ENCODE assay signal across 15 mouse cellular contexts in genomic region chr1:160046786-160047185, GRCm38 (mm10). TPM values are rescaled to one million over a fixed set of nuclear protein-coding genes. Genes with fewer than 3 reads are reported as not detected.
DNase-seq lines count a peak whose midpoint lies in the region; ATAC-seq and TF ChIP-seq lines count a peak whose summit lies in the region.
"Had no signal": no experiment of that assay in that cellular context is flagged by ENCODE, and none has a peak within 500 bp of the region (broad histone marks: within the 10 kb centered on the region; RNA-seq: fewer than 3 reads in every experiment).

No protein-coding gene starts in this region.

- no peak overlapping the region for H3K4me2 ChIP-seq in liver, embryonic 11.5 days
- peak overlapping the region; percentile 77 for H3K4me2 ChIP-seq in liver, embryonic 16.5 days (ENCODE audit: low read depth, low read length)
- H3K4me2 ChIP-seq: heart, embryonic 15.5 days; midbrain, embryonic 15.5 days had no signal

- no peaks in the 10 kb centered on the region for H3K9me3 ChIP-seq in liver, embryonic 11.5 days (ENCODE audit: control insufficient read depth, low read length)
- no peaks in the 10 kb centered on the region for H3K9me3 ChIP-seq in liver, embryonic 16.5 days (replicated peaks; ENCODE audit: control insufficient read depth, low read length)
- H3K9me3 ChIP-seq: heart, embryonic 15.5 days; midbrain, embryonic 15.5 days had no signal

- H3K27ac ChIP-seq in liver, adult 2 months (replicated peaks; ENCODE audit: insufficient read depth, low read depth, low read length), result peak overlapping the region; percentile 65; the same call in 1 of the 2 replicates
- no peak overlapping the region for H3K27ac ChIP-seq in liver, embryonic 11.5 days (ENCODE audit: low read depth, low read length)
- H3K27ac ChIP-seq in liver, embryonic 16.5 days (ENCODE audit: low read length), result no peak overlapping the region
- H3K27ac ChIP-seq: heart, embryonic 15.5 days; hindbrain, postnatal 0 days; midbrain, embryonic 15.5 days had no signal

- H3K36me3 ChIP-seq in liver, adult 2 months (ENCODE audit: control insufficient read depth, insufficient read depth, low read length), result no peaks in the 10 kb centered on the region
- no peaks in the 10 kb centered on the region for H3K36me3 ChIP-seq in liver, embryonic 11.5 days (ENCODE audit: control insufficient read depth, insufficient read depth, low read length)
- no peaks in the 10 kb centered on the region for H3K36me3 ChIP-seq in liver, embryonic 16.5 days (ENCODE audit: control insufficient read depth, insufficient read depth)
- H3K36me3 ChIP-seq: heart, embryonic 15.5 days; midbrain, embryonic 15.5 days had no signal

- peak; percentile 40 to 43 for DNase-seq in cerebellum, postnatal 36 days
- no peak for DNase-seq in cerebellum, postnatal 4 days (ENCODE audit: low spot score in 2 of 2)
- peak; percentile 90 for DNase-seq in liver, adult 2 months (ENCODE audit: extremely low read depth, low read depth, low spot score)
- DNase-seq in liver, embryonic 11.5 days (ENCODE audit: low spot score), result no peak
- DNase-seq in layer of hippocampus, postnatal 10 days (ENCODE audit: low spot score in 2 of 2), result no peak
- DNase-seq: kidney, postnatal 36 days; lung, postnatal 14 days; thymus, postnatal 4 days had no signal

- no peak overlapping the region for H3K4me3 ChIP-seq in liver, adult 2 months (ENCODE audit: insufficient read depth, low read depth, low read length)
- no peak overlapping the region for H3K4me3 ChIP-seq in liver, embryonic 11.5 days (ENCODE audit: low read depth, low read length)
- H3K4me3 ChIP-seq in liver, embryonic 16.5 days (ENCODE audit: low read depth, low read length), result peak overlapping the region; percentile 77
- H3K4me3 ChIP-seq: heart, embryonic 15.5 days; midbrain, embryonic 15.5 days had no signal

- H3K79me2 ChIP-seq in liver, adult 2 months (ENCODE audit: control insufficient read depth, insufficient read depth, low read length), result peaks cover 22% of the 10 kb centered on the region; the same call in 1 of the 2 replicates

- no peak for ATAC-seq in liver, embryonic 11.5 days (replicated peaks; ENCODE audit: low FRiP score)
- peak; percentile 4 for ATAC-seq in activated CD4-positive, CD25-positive, alpha-beta regulatory T cell, adult 4 months
- no peak for ATAC-seq in liver, embryonic 16.5 days (ENCODE audit: low read depth)
- ATAC-seq in monocyte, adult 5-6 weeks (replicated peaks; ENCODE audit: insufficient number of reproducible peaks, low FRiP score, low TSS enrichment, poor library complexity, severe bottlenecking), result no peak
- ATAC-seq: hindbrain, postnatal 0 days; midbrain, embryonic 15.5 days; Patski had no signal

- H3K9ac ChIP-seq in liver, adult 2 months (ENCODE audit: low read depth, low read length), result no peak overlapping the region
- H3K9ac ChIP-seq in liver, embryonic 11.5 days (ENCODE audit: low read depth, low read length), result no peak overlapping the region
- H3K9ac ChIP-seq in liver, embryonic 16.5 days (ENCODE audit: low read depth, low read length), result no peak overlapping the region
- H3K9ac ChIP-seq: heart, embryonic 15.5 days; midbrain, embryonic 15.5 days had no signal

- no peaks in the 10 kb centered on the region for H3K27me3 ChIP-seq in liver, adult 2 months (ENCODE audit: control insufficient read depth, insufficient read depth, low read length)
- H3K27me3 ChIP-seq in liver, embryonic 11.5 days (replicated peaks; ENCODE audit: control insufficient read depth, insufficient read depth, low read length), result no peaks in the 10 kb centered on the region
- no peaks in the 10 kb centered on the region for H3K27me3 ChIP-seq in liver, embryonic 16.5 days (ENCODE audit: control insufficient read depth, insufficient read depth, low read depth, low read length)
- H3K27me3 ChIP-seq: heart, embryonic 15.5 days; midbrain, embryonic 15.5 days; Patski had no signal

- H3K4me1 ChIP-seq in liver, adult 2 months (ENCODE audit: control insufficient read depth, insufficient read depth, low read length), result peaks cover 21% of the 10 kb centered on the region
- peaks cover 9% of the 10 kb centered on the region for H3K4me1 ChIP-seq in liver, embryonic 11.5 days (replicated peaks; ENCODE audit: control insufficient read depth, insufficient read depth, low read length)
- peaks cover 43% of the 10 kb centered on the region for H3K4me1 ChIP-seq in liver, embryonic 16.5 days (ENCODE audit: control insufficient read depth, low read depth, low read length)

- TF ChIP-seq CTCF in liver, adult 2 months (IDR thresholded peaks at IDR 0.05; ENCODE audit: low read depth, low read length), result no peak

- TF ChIP-seq POLR2A in liver, adult 2 months (IDR thresholded peaks at IDR 0.05; ENCODE audit: extremely low read depth, insufficient read depth, low read length), result no peak

- WGBS in liver, adult 2 months, result 21% methylated on average over 4 of the region's 4 CpGs
- WGBS in liver, embryonic 11.5 days, result 92% methylated on average over 4 of the region's 4 CpGs
- WGBS in liver, embryonic 16.5 days (ENCODE audit: insufficient replicate concordance), result 72% methylated on average over 4 of the region's 4 CpGs

RNA-seq across cellular contexts. Expression of gene 4930523C07Rik, which starts 2.6 kb away (rescaled TPM):
- 10.4 and 13.0 TPM in 2 replicates for total RNA-seq in liver, adult 2 months (2014; rRNA removed)
- 5.3 and 5.5 TPM in 2 replicates for polyA plus RNA-seq in liver, adult 2 months (2012; rRNA removed)
- 13.2 and 19.0 TPM in 2 replicates for polyA plus RNA-seq in liver, embryonic 11.5 days (2014; fragmentation: Nextera tagmentation; extraction: Ambion mirVana)
- polyA plus RNA-seq in activated CD4-positive, CD25-positive, alpha-beta regulatory T cell, adult 4 months (2017; shearing (Covaris generic)), result 100 to 1,000 TPM; 144 to 219 TPM
- 23.8 and 26.8 TPM in 2 replicates for polyA plus RNA-seq in liver, embryonic 16.5 days (2015; fragmentation: Nextera tagmentation; extraction: Ambion mirVana)
- total RNA-seq in layer of hippocampus, postnatal 10 days (2021), result 1 to 10 TPM; 2.3 to 2.4 TPM
- 80.4 to 126 TPM (median 107 TPM) in 3 replicates for total RNA-seq in monocyte, adult 5-6 weeks (2017)

Comparison
In these comparisons a context has a peak if more than half of its experiments do, and no peak if none do; other contexts are left out.
1. DNase-seq: peak in cerebellum, postnatal 36 days (2 of 2) and liver, adult 2 months (single experiment); none in cerebellum, postnatal 4 days (0 of 2), liver, embryonic 11.5 days (single experiment) and layer of hippocampus, postnatal 10 days (0 of 2).